Mouse (Mus musculus) heart, postnatal 0 days (tissue): ENCODE results near the gene Sult1d1.

Experiments
- CTCF ChIP-seq: IDR thresholded peaks from 2 replicates; pipeline ENCODE4 v1.5.1; 2016; ENCODE audit warnings: antibody characterized with exemption, control low read depth, low read depth
- EP300 ChIP-seq: IDR thresholded peaks from 2 replicates; pipeline ENCODE4 v1.6.1; 2016; ENCODE audit warnings: antibody characterized with exemption, low read depth

GRCm38 (mm10) chr5:87560145-87560544 lies 8.7 kb downstream of the Sult1d1 start:
- TF ChIP-seq CTCF (no peak), EP300 (no peak)
